Mouse (Mus musculus) cerebral cortex, adult 2 months (tissue): ENCODE measurements around the gene Il6ra.

Experiments
- WGBS: fragments of 180-500 bp; shearing (Covaris S2); methylation state at CpG from one replicate; pipeline ENCODE4 v1.1.7; 2018; 5-methylcytosine and 5-hydroxymethylcytosine counted together

Gene Il6ra

DNA sequence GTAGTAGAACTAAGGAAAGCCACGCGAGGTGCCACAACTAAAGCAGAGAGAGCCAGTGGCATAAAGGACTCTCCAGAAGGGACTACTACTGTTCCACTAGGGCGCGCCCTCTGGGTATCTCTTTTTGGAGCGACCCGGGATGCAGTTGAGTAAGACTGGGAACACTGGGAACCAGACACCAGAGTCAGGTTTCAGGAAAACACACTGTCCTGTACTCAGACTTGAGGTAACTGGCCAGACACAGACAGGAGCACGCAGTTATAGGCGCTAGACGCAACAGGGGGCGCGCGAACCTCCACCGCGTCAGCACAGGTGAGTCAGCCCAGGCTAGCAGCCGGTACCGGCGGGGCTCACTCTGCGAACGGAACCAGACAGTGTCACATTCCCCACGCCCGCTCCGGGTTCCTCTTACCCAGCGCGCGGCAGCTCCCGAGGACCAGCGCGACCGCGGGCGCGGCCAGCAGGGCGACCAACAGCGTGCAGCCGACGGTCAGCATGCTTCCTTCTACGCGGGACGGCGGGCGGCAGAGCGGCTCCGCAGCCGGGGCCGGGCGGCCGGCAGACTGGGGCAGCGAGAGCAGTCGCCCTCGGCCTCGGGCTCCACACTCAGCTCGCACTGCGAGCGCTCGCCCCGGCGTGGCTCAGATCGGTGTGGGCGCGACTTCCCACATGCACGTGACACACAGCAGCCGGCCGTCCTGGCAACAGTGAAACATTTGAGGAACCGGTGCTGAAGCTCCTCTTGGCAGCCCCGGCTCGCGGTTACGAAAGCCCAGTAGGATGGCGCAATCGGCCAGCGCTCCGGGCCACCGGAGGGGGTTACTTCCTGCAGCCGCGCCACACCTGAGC is at the start of gene Il6ra:
Il6ra (minus strand) TSS at position 654 of the 849 bp plus-strand sequence.
- 2% methylated on average over 74 of the region's 75 CpGs for WGBS

DNA sequence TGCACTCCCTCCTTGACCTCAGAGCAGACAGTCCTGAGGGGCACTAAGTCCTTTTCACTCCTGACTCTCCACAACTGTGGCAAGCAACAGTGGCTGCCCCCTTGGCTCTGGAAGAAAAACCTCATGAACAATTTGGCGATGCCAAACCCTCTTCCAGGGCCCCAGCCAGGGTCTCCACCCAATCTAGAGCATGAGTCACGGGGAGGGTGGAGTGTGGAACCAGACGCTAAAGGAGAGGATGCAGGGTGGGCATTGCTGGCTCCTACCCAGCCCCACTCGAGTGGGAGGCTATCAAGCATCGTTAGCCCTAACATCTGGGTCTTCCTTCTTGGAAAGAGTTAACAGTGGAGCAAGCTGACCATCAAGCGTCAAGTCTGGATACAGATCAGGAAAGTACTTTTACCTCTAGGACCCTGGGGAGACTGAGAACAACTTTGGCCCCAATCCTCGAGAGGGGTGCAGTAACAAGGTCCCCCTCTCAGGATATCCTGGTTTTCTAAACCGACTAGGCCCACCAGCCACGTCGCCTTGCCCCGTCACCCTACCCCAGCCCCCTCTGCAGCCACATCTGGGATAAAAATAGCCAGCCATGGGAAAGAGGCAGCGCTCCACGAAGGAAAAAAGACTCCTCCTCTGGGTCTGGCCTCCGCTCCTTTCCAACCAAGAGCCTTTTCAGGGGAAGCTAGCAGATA is 49.2 kb upstream of the Il6ra start:
- 1% methylated on average over 14 of the region's 14 CpGs for WGBS

DNA sequence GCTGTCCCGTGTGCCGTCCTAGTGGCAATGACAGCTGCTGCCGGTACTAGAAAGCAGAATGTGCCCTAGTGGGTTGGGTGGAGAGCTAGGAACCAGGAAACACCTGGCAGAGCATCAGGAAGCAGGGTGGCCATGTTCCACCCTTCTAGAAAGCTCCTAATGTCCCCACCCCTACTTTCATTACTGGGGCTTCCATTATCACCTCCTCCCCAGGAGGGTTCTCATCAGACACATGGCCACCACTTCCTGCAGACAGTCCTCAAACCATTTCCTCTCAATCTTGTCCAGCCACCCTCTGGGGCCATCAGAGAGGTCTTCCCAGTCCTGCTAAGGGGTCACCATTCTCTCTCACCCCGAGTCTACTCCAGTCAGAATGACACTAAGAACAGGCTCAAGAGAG is 48.4 kb upstream of the Il6ra start:
- 45% methylated on average over 4 of the region's 4 CpGs for WGBS

DNA sequence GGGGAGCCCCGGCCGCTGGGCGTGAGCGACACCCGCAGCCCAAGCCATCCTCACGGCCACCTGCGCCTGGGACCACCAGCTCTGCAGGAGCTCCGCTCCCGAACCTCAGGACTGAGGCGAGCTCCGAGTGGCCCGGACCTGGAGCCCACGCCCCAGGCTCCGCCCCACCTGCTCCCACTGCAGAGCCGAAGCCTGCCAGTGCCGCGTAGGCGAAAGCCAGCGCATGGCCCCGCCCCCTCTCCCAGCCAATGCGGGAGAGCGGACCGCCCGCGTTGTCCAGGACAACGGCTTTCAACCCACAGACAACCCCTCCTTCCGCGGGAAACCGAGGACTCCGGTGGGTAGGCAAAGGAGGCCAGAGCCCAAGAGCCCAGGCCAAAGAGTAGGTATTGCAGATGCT is 47.5 kb upstream of the Il6ra start:
- WGBS = under 1% methylated on average over 30 of the region's 30 CpGs

DNA sequence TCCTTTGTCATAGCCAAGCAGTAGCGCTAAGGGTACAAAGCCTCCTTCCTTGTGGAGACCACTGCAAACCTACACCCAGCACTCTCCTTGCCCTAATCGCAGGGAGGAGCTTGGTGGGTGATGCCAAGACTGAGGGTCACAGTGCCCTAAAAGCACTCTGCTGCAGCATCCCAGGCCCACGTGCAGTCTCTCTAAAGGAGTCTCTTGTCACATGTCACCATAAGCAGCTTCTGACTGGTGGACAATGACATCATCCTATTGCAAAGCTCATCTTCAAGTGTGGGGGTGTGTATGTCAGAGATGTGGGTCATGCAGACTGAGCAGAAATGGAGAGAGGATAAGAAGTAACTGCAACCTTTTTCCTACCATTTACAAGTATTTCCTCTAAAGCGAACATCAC is 46.4 kb upstream of the Il6ra start:
- 29% methylated on average over 4 of the region's 4 CpGs for WGBS

DNA sequence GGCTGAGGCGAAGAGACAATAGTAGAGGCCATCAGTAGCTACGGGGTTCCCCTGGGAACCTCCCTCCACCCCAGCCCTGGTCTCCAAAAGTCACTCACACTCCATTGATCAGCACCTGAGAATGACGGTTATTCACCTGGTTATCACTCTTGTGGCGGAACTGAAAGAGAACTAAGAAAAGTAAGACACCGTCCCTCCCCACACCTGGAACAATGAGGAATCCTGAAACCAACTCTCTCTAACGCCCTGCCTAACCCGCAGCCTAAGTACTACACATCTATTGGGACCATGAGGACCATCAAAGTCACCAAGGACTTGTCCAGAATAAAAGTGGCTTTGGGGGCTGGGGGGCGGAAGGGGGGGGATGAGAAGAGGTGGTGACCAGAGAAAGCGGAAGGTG is 44.9 kb upstream of the Il6ra start:
- WGBS = 90% methylated on average over 9 of the region's 9 CpGs

DNA sequence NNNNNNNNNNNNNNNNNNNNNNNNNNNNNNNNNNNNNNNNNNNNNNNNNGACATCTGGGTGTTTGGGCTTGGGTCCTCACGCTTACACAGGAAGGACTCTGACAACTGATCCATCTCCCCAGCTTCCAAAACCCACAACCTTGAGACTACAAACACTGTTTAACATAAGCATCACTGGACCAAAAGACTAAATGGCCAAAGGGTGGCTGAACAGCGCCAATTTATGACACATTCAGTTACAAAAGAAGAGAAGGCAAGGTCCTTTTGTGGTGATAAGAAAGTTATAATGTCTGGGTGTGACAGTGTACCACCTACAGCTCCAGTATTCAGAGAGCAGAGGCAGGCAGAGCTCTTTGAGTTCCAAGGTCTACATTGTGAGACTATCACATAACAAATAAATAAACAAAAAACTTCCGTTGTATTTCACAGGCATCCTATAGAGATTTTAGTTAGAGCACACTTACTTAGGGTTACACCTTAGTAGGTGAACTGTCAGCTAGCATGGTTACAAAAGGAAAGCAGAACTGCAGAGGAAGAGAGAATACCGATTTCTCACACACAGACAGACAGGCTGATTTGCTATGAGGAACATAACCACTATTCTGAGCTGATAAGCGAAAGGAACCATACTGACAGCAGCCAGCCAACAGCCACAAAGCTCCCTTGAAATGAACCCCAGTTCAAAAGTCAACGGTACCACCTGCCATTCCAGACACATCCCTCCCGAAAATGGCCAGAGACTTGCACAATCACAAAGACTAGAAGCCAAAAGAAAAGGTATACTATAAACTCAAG is 43.4 kb upstream of the Il6ra start:
- WGBS = 89% methylated on average over 7 of the region's 7 CpGs

DNA sequence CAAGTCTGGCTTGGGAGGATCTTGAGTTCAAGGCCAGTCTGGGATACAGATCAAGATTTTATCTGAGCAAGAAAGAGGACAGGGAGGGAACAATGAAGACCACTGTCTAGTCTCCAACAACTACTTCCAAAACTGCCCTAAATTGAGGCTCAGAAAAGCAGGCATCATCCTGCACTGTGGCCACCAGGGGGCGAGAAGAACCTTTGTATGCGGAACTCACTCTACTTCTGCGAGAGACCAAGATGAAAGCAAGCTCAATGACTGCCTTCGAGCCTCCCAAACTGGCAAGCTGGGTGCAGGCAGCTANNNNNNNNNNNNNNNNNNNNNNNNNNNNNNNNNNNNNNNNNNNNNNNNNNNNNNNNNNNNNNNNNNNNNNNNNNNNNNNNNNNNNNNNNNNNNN is 40.4 kb upstream of the Il6ra start:
- WGBS = 2% methylated on average over 4 of the region's 4 CpGs

DNA sequence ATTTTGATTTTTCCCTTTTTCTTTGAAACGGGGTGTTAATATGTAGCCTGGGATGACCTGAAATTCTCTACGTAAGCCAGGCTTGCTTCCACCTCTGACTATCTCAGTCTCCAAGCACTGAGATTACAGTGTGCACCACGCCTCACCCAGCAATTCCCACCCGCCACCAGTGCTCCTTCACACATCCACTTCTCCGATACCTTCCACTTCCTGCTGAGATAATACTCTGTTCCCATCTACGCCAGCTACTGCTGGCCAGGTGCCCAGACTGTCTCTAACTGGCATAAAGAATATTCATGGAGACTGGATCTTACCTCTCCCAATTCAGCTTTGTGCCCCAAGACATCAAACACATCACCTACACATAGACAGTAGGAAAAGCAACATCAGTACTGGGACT is 35.7 kb upstream of the Il6ra start:
- WGBS = 41% methylated on average over 6 of the region's 6 CpGs

DNA sequence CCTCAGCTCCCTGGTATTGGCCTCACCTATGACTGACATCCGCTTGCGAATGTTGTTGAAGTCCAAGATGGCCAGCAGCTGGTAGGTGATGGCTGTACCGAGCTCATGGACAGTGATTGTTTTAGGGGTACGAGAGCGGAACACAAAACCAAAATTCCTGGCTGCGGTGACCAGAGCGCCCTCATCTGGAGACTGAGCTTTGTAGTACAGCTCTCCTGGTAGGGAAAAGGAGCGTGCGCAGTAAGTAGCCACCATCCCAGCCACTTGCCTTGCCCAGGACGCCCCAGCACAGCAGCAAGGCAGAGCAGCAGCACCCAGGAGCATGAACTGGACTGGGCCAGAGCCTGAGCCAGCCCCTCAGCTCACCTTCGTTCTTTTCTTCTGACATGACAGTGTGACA is 35.0 kb upstream of the Il6ra start:
- WGBS = 85% methylated on average over 11 of the region's 11 CpGs

DNA sequence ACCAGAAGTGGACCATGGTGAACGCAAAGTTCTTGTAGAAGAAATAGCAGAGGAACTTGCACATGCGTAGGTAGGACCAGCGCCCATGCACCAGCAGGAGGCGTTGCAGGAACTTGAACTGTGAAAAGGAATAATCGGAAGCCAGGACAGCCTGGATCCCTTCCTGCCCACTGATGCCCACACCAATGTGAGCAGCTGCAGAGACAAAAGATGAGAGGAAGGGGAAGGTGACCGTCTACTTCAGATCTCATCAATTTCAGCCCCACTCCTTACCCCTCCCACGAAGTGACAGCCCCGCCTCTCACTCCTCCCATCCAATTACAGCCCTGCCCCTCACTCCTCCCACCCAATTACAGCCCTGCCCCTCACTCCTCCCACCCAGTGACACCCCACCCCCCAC is 32.0 kb upstream of the Il6ra start:
- WGBS = 68% methylated on average over 8 of the region's 8 CpGs

DNA sequence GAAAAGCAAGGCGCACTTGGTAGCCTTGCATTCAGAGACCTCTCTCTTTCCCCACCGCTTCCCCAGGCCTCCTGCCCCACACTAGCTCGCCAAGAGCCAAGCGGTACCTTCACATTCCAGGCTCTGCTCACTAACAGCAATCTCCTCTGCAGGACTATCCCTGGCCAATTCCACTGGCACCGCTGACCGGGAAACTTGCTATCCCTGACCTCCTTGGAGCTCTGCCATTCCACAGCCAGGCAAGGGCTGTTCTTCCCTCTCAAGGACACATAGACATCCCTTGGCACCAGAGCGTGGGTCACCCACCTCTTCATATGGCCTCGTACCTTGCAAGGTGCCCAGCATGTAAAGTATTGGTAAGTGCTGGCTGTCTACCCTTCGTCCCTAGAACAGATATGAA is 29.9 kb upstream of the Il6ra start:
- 77% methylated on average over 9 of the region's 9 CpGs for WGBS

DNA sequence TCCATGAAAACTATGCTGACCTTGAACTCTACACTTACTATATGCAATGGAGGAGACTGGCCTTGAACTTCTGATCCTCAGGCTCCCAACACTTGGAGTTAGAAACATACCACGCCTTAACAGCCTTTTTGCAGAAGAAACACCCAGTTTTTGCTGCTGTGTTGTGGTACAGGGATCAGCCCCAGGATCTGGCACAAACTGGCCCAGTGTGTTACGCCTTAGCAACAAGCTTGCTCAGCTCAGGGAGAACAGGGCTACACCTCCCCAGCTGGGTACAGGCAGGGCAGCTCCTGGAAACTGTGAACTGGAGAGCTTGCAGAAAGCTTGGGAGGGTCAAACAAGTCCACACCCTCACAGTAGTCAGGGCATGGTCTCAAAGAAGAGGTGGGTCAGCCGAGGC is 23.5 kb upstream of the Il6ra start:
- 91% methylated on average over 3 of the region's 3 CpGs for WGBS

DNA sequence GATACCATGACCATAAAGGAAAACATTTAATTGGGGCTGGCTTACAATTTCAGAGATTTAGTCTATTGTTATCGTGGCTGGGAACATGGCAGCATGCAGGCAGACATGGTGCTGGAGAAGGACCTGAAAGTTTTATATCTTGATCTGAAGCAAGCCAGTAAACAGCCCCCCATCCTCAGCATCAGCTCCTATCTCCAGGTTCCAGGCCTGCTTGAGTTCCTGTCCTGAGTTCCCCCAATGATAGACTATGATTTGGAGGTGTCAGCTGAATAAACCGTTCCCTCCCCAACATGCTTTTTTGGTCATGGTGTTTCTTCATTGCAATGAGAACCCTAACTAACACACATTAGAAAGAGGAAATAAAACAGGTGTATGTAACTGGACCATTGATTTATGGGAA is 19.9 kb upstream of the Il6ra start:
- WGBS = 93% methylated on average over 2 of the region's 2 CpGs

DNA sequence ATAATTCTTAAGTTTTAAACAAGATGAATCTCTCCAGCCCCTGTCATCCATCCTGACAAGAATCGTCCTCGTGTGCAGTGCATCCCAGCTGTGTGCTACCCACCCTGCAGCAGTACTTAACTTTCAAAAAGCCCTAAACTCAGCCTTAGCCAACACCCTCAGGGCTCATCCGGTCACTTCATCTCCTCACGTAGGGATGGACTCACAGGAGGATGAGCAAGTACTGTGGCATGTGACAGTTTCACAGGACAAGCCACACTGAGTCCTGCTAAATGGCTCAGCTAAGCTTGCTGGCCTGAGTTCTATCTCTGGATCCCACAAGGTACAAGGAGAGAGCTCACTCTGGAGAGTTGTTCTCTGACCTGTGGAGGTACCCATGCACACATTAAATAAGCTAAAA is 16.0 kb upstream of the Il6ra start:
- WGBS = 88% methylated on average over 4 of the region's 4 CpGs

DNA sequence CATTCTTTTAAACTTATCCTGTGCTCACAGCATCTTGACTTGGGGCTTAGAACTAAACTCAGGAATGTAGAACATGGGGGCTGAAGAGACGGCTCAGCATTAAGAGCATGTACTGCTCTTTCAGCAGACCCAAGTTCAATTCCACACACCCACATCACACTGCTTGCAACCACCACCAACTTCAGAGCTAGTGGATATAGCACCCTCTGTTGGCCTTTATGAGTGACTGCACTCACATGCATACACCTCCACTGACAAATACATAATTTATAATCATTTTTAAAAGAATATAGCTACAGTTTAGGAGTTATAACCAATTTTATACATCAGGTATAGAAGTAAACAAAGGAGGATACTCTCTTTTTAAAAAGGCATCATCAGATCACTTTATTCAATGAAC is 13.4 kb upstream of the Il6ra start:
- WGBS = 100% methylated on average over 1 of the region's 1 CpGs

DNA sequence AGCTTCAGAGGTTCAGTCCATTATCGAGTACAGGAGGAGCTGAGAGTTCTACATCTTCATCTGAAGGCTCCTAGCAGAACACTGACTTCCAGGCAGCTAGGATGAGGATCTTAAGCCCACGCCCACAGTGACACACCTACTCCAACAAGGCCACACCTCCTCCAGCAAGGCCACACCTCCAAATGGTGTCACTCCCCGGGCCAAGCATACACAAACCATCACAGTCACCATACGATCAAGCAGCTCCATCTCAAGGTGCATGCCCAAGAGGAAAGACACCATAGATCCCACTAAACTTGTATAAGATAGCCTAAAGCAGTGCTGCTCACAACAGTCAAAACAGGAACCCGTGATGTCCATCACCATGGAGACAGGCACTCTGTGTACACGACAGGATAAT is 7.7 kb upstream of the Il6ra start:
- 72% methylated on average over 6 of the region's 6 CpGs for WGBS

DNA sequence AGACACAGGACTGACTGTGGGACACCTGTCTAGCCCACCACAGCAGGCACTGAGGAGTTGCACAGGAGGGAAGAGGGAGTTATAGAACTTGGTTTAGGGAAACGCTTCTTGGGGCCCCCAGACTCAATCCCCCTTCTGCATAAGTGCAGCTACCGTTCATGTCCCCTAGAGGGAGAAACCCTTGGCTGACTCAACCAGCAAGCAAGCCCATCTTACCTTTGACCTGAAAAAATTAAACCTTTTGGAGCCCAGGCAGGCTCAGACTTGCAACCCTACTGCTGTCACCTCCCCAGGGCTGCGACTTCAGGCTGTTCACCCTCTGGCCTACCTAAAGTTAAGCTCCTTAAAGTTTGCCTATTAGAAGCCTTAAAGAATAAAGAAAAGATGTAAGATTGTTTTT is 4.4 kb upstream of the Il6ra start:
- WGBS = 70% methylated on average over 3 of the region's 3 CpGs

DNA sequence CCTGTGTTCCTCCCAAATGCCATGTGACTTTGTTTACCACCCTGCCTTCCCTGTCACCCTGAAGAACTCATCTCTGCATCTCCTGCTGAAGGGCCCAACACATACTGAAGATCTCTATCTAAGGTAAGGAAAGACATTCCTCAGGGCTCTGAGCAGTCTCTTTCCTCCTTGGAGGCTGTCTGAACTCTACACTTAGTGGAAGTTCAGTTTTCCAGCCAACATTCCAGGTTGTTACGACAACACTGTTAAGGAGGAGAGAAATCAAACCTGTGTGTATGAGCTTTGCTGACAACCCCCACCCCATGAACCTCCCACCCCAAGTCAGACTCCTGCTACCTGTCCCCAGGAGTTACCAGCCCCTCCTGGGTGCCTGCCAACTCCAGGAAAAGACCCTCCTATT is 3.6 kb upstream of the Il6ra start:
- WGBS = 96% methylated on average over 1 of the region's 1 CpGs

DNA sequence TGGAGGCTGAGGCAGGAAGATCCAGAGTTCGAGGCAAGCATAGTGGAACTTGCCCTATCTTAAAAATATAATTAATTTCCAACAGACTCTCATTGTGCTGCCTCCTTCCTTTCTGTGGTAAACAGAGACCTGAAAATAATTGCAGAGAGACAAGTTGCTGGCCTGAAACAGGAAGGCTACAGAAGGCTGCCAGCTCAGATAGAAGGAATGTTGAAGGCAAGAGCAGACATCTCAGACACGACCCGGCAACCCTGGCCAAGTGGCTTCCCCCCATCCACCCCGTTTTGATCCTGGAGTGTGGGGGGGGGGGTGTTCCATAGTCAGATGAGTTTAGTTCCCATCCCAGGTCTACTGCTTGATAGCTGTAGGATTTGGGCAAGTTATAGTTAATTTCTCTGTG is 1.7 kb upstream of the Il6ra start:
- 79% methylated on average over 4 of the region's 4 CpGs for WGBS

DNA sequence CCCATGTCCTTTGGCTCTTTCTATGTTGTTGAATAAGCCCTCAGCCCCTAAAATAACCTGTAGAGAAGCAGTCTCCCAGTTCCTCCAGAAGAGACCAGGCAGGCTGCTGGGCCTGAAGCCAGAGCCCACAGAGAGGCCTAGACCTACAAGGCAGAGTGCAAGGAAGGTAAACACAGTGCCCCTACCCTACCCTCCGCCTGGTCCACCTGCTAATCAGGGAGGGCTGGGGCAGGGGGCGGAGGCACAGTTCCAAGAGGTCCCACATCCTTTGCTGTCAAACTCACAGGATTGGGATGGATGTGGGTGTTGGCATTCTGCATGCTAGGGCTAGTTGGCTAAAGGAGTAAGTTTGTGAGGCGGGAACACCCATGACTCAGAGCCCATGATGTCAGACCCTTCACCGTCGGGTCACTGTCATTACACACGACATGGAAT is 871 bp downstream of the Il6ra start:
- 43% methylated on average over 6 of the region's 6 CpGs for WGBS

DNA sequence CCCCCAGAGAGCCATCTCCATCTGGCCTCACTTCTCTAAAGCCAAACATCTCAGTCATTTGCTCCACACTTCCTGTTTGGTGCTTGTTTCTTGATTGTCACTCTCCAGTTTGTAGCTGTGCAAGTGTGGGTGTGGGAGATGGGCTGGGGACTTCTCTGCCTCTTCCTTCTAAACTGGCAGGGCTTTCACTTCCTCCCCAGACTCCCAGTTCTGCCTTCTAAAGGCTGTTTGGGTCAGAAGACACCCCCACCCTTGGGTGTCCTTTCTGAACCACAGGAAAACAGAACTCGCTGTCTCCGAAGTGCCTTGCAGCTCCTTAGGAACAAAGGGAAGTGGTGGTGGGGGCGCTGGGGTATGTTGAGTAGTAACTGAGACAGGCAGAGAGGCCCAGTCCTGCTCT is 1.8 kb downstream of the Il6ra start:
- whole genome bisulfite sequencing = 94% methylated on average over 3 of the region's 3 CpGs
